Mouse (Mus musculus): Measurements from ENCODE around the gene Fahd1.

- TF ChIP-seq CTCF (IDR thresholded peaks at IDR 0.05; ENCODE audit: control insufficient read depth, insufficient read depth, insufficient replicate concordance, low read depth, low read length) (no peak), POLR2A (IDR thresholded peaks at IDR 0.05; ENCODE audit: control insufficient read depth, low read depth, low read length) (0 out of 2 replicates have a peak, but pooled peaks have one; percentile 23)
Measured at GRCm38 (mm10) chr17:24884391-24884790, 34.2 kb upstream of the Fahd1 start.

All from testis, adult 2 months (tissue).